Mouse (Mus musculus): ENCODE measurements around the gene Insr. TPM values are rescaled to one million over a fixed set of nuclear protein-coding genes. Genes with fewer than 3 reads are reported as not detected.

Insr gene
- 38.4 TPM for total RNA-seq (2023)

GRCm38 (mm10) chr8:3278934-3279720 is at the start of gene Insr:
TSS of gene Insr (minus strand) at chr8:3279617.

Other genes with a start within 250 kb of the Insr start
- 267 TPM for gene A430078G23Rik, start 73.8 kb upstream of the Insr start, total RNA-seq (2023)
- 271 TPM for gene Arhgef18, start 113.4 kb upstream of the Insr start, total RNA-seq (2023)
- gene Pex11g, start 188.1 kb upstream of the Insr start, total RNA-seq (2023), result 0.70 TPM
- 5.0 TPM for gene Tex45, start 191.2 kb upstream of the Insr start, total RNA-seq (2023)
- gene Zfp358, start 213.5 kb upstream of the Insr start, total RNA-seq (2023), result 12.0 TPM
- 76.4 TPM for gene Mcoln1, start 220.8 kb upstream of the Insr start, total RNA-seq (2023)
- gene Pnpla6, start 235.8 kb upstream of the Insr start, total RNA-seq (2023), result 60.0 TPM